Mouse (Mus musculus) heart, adult 2 months (tissue): Measurements from ENCODE around the gene Mipep.

Source experiments
- CTCF ChIP-seq: fragments of 200-600 bp; IDR thresholded peaks from 2 replicates; pipeline ENCODE4 v1.8.1; 2022; ENCODE audit warnings: antibody characterized with exemption, mild to moderate bottlenecking, moderate library complexity
- EP300 ChIP-seq: fragments of 200-500 bp; IDR thresholded peaks from 2 replicates; pipeline ENCODE4 v1.6.1; 2011; ENCODE audit warnings: low read depth, low read length, control low read depth; ENCODE audit not compliant: insufficient read depth
- POLR2A ChIP-seq: fragments of 200-500 bp; IDR thresholded peaks from 2 replicates; pipeline ENCODE4 v1.6.1; 2011; ENCODE audit warnings: mild to moderate bottlenecking, low read depth, low read length, control low read depth; ENCODE audit not compliant: insufficient read depth

DNA sequence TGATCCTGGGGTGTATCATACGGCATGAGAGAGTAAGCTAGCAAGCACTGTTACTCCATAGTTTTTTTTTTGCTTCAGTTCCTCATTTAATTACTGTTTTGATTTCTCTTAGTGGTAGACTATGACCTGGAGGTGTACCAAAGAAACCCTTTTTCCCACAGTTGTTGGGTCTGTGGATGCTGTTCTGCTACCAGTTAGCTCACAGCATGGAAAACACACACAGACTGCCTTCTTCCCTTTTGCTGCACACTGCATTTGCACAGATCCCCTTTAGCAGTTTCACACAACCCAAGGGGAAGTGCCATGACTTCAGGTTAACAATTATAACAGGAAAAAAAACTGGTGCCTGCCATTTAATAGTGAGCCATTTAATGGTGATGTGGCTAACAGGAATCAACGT is 45.7 kb downstream of the Mipep start:
- TF ChIP-seq POLR2A (no peak), CTCF (no peak), EP300 (no peak)
